Mouse (Mus musculus) embryonic fibroblast, embryonic 13.5 days (primary cell): ENCODE measurements around the gene Ltc4s.

Experiments
- CTCF ChIP-seq: IDR thresholded peaks from 2 replicates; pipeline ENCODE4 v1.5.1; 2011; ENCODE audit warnings: mild to moderate bottlenecking, control low read depth, low read length, moderate library complexity, borderline replicate concordance; ENCODE audit not compliant: insufficient read depth
- POLR2A ChIP-seq: IDR thresholded peaks from 2 replicates; pipeline ENCODE4 v1.6.1; 2011; ENCODE audit warnings: low read depth, mild to moderate bottlenecking, control low read depth, low read length, moderate library complexity

DNA sequence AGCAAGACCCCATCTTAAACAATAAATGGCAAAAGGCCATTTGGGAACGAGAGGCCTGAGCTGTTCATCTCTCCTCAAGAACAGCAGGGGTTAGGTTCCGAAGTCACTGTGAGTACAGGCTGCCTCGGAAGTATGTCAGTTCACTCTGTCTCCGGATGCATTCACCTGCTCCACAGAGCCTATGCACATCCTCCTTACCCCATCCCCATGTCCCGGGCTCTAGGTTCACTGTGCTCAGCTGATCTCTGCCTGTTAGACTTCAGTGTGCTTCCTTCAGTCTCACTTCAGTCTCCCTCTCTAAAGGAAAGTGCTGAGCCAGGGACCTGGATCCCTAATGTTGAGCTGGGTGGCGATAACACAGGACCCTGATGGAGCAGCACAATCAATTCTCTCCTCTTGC is 39.3 kb upstream of the Ltc4s start:
- TF ChIP-seq CTCF (no peak), POLR2A (no peak)
